Mouse (Mus musculus) MEL (cell line): ENCODE results near the gene Map3k1. TPM values are rescaled to one million over a fixed set of nuclear protein-coding genes. Genes with fewer than 3 reads are reported as not detected.

Source experiments
- DNase-seq: peaks from one replicate; pipeline ENCODE4 v3.0.0; 2011; ENCODE audit warnings: low read depth, low spot score
- H3K27ac ChIP-seq: 2 replicates; pipeline ENCODE4 v1.5.1; 2012; ENCODE audit warnings: low read depth, mild to moderate bottlenecking, control low read depth, low read length, moderate library complexity; ENCODE audit not compliant: control insufficient read depth
- H3K27me3 ChIP-seq, 2 experiments: fragments of 150-350 bp in 1 of 2; sonication (generic) in 1 of 2; 2 replicates each; pipeline ENCODE4 v1.6.1; 2012; ENCODE audit warnings: low read length in 2 of 2, mild to moderate bottlenecking in 2 of 2, improper control_type of control experiment in 1 of 2, moderate library complexity in 1 of 2; ENCODE audit not compliant: insufficient read depth in 2 of 2, control insufficient read depth in 1 of 2
- H3K36me3 ChIP-seq, 2 experiments: 2 replicates each; pipeline ENCODE4 v1.6.1; 2012 to 2014; ENCODE audit warnings: low read length in 2 of 2, improper control_type of control experiment in 1 of 2, inconsistent platforms in 1 of 2, mild to moderate bottlenecking in 1 of 2; ENCODE audit not compliant: insufficient read depth in 2 of 2, control insufficient read depth in 1 of 2
- H3K4me1 ChIP-seq, 2 experiments: fragments of 150-350 bp in 1 of 2; sonication (generic) in 1 of 2; 2 replicates each; pipeline ENCODE4 v1.6.1; 2012; ENCODE audit warnings: low read length in 2 of 2, improper control_type of control experiment in 1 of 2, mild to moderate bottlenecking in 1 of 2; ENCODE audit not compliant: insufficient read depth in 2 of 2, control insufficient read depth in 1 of 2
- H3K4me3 ChIP-seq, 2 experiments: fragments of 150-350 bp in 1 of 2; sonication (generic) in 1 of 2; 2 replicates each; pipeline ENCODE4 v1.5.1; 2012; ENCODE audit warnings: low read depth in 2 of 2, low read length in 2 of 2, mild to moderate bottlenecking in 2 of 2, moderate library complexity in 2 of 2, control low read depth in 1 of 2, improper control_type of control experiment in 1 of 2; ENCODE audit not compliant: control insufficient read depth in 1 of 2, insufficient read depth in 1 of 2
- H3K79me2 ChIP-seq: 2 replicates; pipeline ENCODE4 v1.6.1; 2012; ENCODE audit warnings: mild to moderate bottlenecking, low read length, moderate library complexity; ENCODE audit not compliant: control insufficient read depth, poor library complexity, insufficient read depth
- H3K9ac ChIP-seq: 2 replicates; pipeline ENCODE4 v1.6.1; 2012; ENCODE audit warnings: low read depth, mild to moderate bottlenecking, control low read depth, low read length, moderate library complexity; ENCODE audit not compliant: control insufficient read depth, poor library complexity, severe bottlenecking
- H3K9me3 ChIP-seq: fragments of 150-350 bp; sonication (generic); replicated peaks from 2 replicates; pipeline ENCODE4 v1.6.1; 2012; ENCODE audit warnings: mild to moderate bottlenecking, low read length, improper control_type of control experiment, moderate library complexity; ENCODE audit not compliant: insufficient read depth
- BHLHE40 ChIP-seq: IDR thresholded peaks from 2 replicates; pipeline ENCODE4 v1.6.1; 2012; ENCODE audit warnings: low read depth, mild to moderate bottlenecking, inconsistent platforms, low read length, improper control_type of control experiment, borderline replicate concordance
- CHD1 ChIP-seq: IDR thresholded peaks from 2 replicates; pipeline ENCODE4 v1.6.1; 2012; ENCODE audit warnings: low read depth, mild to moderate bottlenecking, inconsistent platforms, low read length, improper control_type of control experiment
- CHD2 ChIP-seq: IDR thresholded peaks from 2 replicates; pipeline ENCODE4 v1.6.1; 2011; ENCODE audit warnings: low read length, improper control_type of control experiment
- CTCF ChIP-seq, 3 experiments: IDR thresholded peaks in 2 of 3; conservative IDR thresholded peaks in 1 of 3; 2 replicates each; pipeline ENCODE4 v1.5.1; 2011 to 2012; ENCODE audit warnings: low read length in 3 of 3, low read depth in 2 of 3, mild to moderate bottlenecking in 2 of 3, improper control_type of control experiment in 1 of 3, inconsistent platforms in 1 of 3, mixed read lengths in 1 of 3, moderate library complexity in 1 of 3; ENCODE audit not compliant: control insufficient read depth in 1 of 3, insufficient read depth in 1 of 3, poor library complexity in 1 of 3, severe bottlenecking in 1 of 3
- EP300 ChIP-seq, 2 experiments: IDR thresholded peaks; 2 replicates each; pipeline ENCODE4 v1.6.1; 2011; ENCODE audit warnings: improper control_type of control experiment in 2 of 2, low read length in 2 of 2, low read depth in 1 of 2, mild to moderate bottlenecking in 1 of 2
- ETS1 ChIP-seq: IDR thresholded peaks from 2 replicates; pipeline ENCODE4 v1.6.1; 2012; ENCODE audit warnings: low read depth, mild to moderate bottlenecking, inconsistent platforms, low read length, improper control_type of control experiment, moderate library complexity
- GABPA ChIP-seq: IDR thresholded peaks from 2 replicates; pipeline ENCODE4 v1.6.1; 2012; ENCODE audit warnings: low read depth, mild to moderate bottlenecking, inconsistent platforms, low read length, improper control_type of control experiment, moderate library complexity
- JUND ChIP-seq: IDR thresholded peaks from 2 replicates; pipeline ENCODE4 v1.6.1; 2011; ENCODE audit warnings: low read depth, mild to moderate bottlenecking, improper control_type of control experiment, low read length
- MAFK ChIP-seq: IDR thresholded peaks from 2 replicates; pipeline ENCODE4 v1.6.1; 2011; ENCODE audit warnings: low read depth, mild to moderate bottlenecking, low read length, improper control_type of control experiment, borderline replicate concordance
- MAZ ChIP-seq: IDR thresholded peaks from 2 replicates; pipeline ENCODE4 v1.6.1; 2012; ENCODE audit warnings: low read depth, mild to moderate bottlenecking, inconsistent platforms, low read length, improper control_type of control experiment
- MEF2A ChIP-seq: IDR thresholded peaks from 2 replicates; pipeline ENCODE4 v1.6.1; 2014; ENCODE audit warnings: low read depth, mild to moderate bottlenecking, inconsistent platforms, low read length, improper control_type of control experiment; ENCODE audit not compliant: poor library complexity, insufficient replicate concordance, severe bottlenecking; ENCODE audit errors: extremely low read depth
- MYC ChIP-seq: IDR thresholded peaks from 2 replicates; pipeline ENCODE4 v1.6.1; 2011; ENCODE audit warnings: low read depth, mild to moderate bottlenecking, low read length, improper control_type of control experiment, moderate library complexity
- NELFE ChIP-seq: IDR thresholded peaks from 2 replicates; pipeline ENCODE4 v1.6.1; 2011; ENCODE audit warnings: low read depth, low read length, improper control_type of control experiment
- POLR2A ChIP-seq, 2 experiments: IDR thresholded peaks; 2 replicates each; pipeline ENCODE4 v1.6.1; 2011 to 2012; ENCODE audit warnings: low read length in 2 of 2, mild to moderate bottlenecking in 2 of 2, control low read depth in 1 of 2, improper control_type of control experiment in 1 of 2, low read depth in 1 of 2, moderate library complexity in 1 of 2; ENCODE audit not compliant: control insufficient read depth in 1 of 2, insufficient read depth in 1 of 2, poor library complexity in 1 of 2
- POLR2AphosphoS5 ChIP-seq: IDR thresholded peaks from 2 replicates; pipeline ENCODE4 v1.6.1; 2012; ENCODE audit warnings: low read depth, borderline replicate concordance, mild to moderate bottlenecking, inconsistent platforms, low read length, moderate library complexity, mixed read lengths
- RCOR1 ChIP-seq: IDR thresholded peaks from 2 replicates; pipeline ENCODE4 v1.6.1; 2012; ENCODE audit warnings: low read depth, mild to moderate bottlenecking, inconsistent platforms, low read length, improper control_type of control experiment
- SIN3A ChIP-seq: IDR thresholded peaks from 2 replicates; pipeline ENCODE4 v1.6.1; 2012; ENCODE audit warnings: low read length, improper control_type of control experiment, inconsistent platforms
- SMC3 ChIP-seq: IDR thresholded peaks from 2 replicates; pipeline ENCODE4 v1.6.1; 2011; ENCODE audit warnings: low read depth, low read length, improper control_type of control experiment
- TAL1 ChIP-seq: IDR thresholded peaks from 2 replicates; pipeline ENCODE4 v1.6.1; 2012; ENCODE audit warnings: mild to moderate bottlenecking, inconsistent platforms, low read length, moderate library complexity, mixed read lengths
- TCF12 ChIP-seq: IDR thresholded peaks from 2 replicates; pipeline ENCODE4 v1.6.1; 2014; ENCODE audit warnings: low read depth, mild to moderate bottlenecking, inconsistent platforms, low read length, improper control_type of control experiment, moderate library complexity
- USF1 ChIP-seq: IDR thresholded peaks from 2 replicates; pipeline ENCODE4 v1.6.1; 2014; ENCODE audit warnings: low read depth, mild to moderate bottlenecking, inconsistent platforms, low read length, improper control_type of control experiment, moderate library complexity
- USF2 ChIP-seq, 2 experiments: IDR thresholded peaks; 2 replicates each; pipeline ENCODE4 v1.6.1; 2011 to 2012; ENCODE audit warnings: improper control_type of control experiment in 2 of 2, low read length in 2 of 2, borderline replicate concordance in 1 of 2, inconsistent platforms in 1 of 2, low read depth in 1 of 2, mild to moderate bottlenecking in 1 of 2; ENCODE audit not compliant: insufficient read depth in 1 of 2
- ZKSCAN1 ChIP-seq: IDR thresholded peaks from 2 replicates; pipeline ENCODE4 v1.6.1; 2012; ENCODE audit warnings: low read depth, mild to moderate bottlenecking, inconsistent platforms, low read length, improper control_type of control experiment, moderate library complexity
- ZMIZ1 ChIP-seq: IDR thresholded peaks from 2 replicates; pipeline ENCODE4 v1.6.1; 2012; ENCODE audit warnings: low read depth, mild to moderate bottlenecking, inconsistent platforms, low read length, improper control_type of control experiment, moderate library complexity
- ZNF384 ChIP-seq: IDR thresholded peaks from 2 replicates; pipeline ENCODE4 v1.6.1; 2012; ENCODE audit warnings: low read depth, mild to moderate bottlenecking, inconsistent platforms, low read length, improper control_type of control experiment
- polyA plus RNA-seq, 2 experiments: library from polyadenylated mRNA; stranded (reverse) in 1 of 2; unstranded in 1 of 2; fragments of >175 nt in 1 of 2; fragments of >200 nt in 1 of 2; gene quantifications; 2 replicates each; pipeline versions ENCODE4 v1.2.1 to v1.2.4; 2012; ENCODE audit warnings: low replicate concordance in 2 of 2, low read depth in 1 of 2; ENCODE audit not compliant: insufficient read length in 2 of 2, insufficient read depth in 1 of 2, missing spikeins in 1 of 2
- total RNA-seq: library from RNA; depleted of rRNA; stranded (reverse); fragments of 300-350 nt; gene quantifications from 2 replicates; pipeline ENCODE4 v1.2.3, GENCODE M21; 2012

Map3k1 gene
- total and polyA plus RNA-seq, 3 experiments = 4.3 to 20.7 (median 4.4) TPM

DNA sequence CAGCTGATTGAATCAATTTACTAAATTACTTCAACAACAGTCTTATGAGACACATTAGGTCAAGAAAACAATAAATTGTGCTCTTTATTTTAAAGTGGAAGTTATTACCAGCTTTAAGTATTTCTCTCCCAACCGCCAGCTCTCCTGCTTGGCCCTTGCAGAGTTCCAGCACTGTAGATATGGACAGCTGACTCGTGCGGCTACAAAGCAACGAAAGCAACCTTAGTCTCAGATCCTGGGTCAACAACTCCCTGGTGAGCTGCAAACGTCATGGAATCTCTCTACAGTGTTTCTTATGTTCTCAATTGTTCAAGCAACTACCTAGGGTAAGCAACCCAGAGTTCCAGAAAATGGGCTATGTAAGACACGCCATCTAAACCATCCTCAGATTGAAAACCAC is 51.8 kb downstream of the Map3k1 start:
- Histone ChIP-seq H3K27me3 (no peaks in the 10 kb centered on the region), H3K79me2 (no peaks in the 10 kb centered on the region), H3K4me3 (no peak overlapping the region), H3K4me1 (no peaks in the 10 kb centered on the region), H3K27ac (no peak overlapping the region), H3K9ac (no peak overlapping the region), H3K36me3 (0 out of 4 replicates have a peak, but pooled peaks cover 0 to 2% of the 10 kb centered on the region in 2 experiments), H3K9me3 (no peaks in the 10 kb centered on the region)
- TF ChIP-seq TCF12 (no peak), CHD1 (no peak), SIN3A (no peak), ZNF384 (no peak), POLR2AphosphoS5 (no peak), EP300 (IDR thresholded peaks at IDR 0.05; ENCODE audit: low read depth in 1 of 2, low read length in 2 of 2) (no peak), RCOR1 (no peak), ZKSCAN1 (no peak)
- DNase-seq = no peak

- no peak for TF ChIP-seq POLR2A (IDR thresholded peaks at IDR 0.05; ENCODE audit: control insufficient read depth in 1 of 2, insufficient read depth in 1 of 2, low read depth in 1 of 2, low read length in 2 of 2, poor library complexity in 1 of 2)
- TF ChIP-seq SIN3A = no peak
- TF ChIP-seq MAZ = no peak
- no peak for TF ChIP-seq MAFK
- TF ChIP-seq MYC = no peak
- no peak for TF ChIP-seq CHD2
- TF ChIP-seq SMC3 = no peak
- no peak for TF ChIP-seq USF1
- TF ChIP-seq GABPA = no peak
- no peak for TF ChIP-seq ETS1
- TF ChIP-seq CTCF (IDR thresholded peaks at IDR 0.05 in 2 of 3, conservative IDR thresholded peaks at IDR 0.05 in 1 of 3; ENCODE audit: control insufficient read depth in 1 of 3, insufficient read depth in 1 of 3, low read depth in 2 of 3, low read length in 3 of 3, poor library complexity in 1 of 3, severe bottlenecking in 1 of 3) = no peak
- TF ChIP-seq NELFE = no peak
- no peak for TF ChIP-seq ZMIZ1
- no peak for TF ChIP-seq BHLHE40
- no peak for TF ChIP-seq JUND
- no peak for TF ChIP-seq MEF2A
- TF ChIP-seq USF2 (IDR thresholded peaks at IDR 0.05; ENCODE audit: borderline replicate concordance in 1 of 2, insufficient read depth in 1 of 2, low read depth in 1 of 2, low read length in 2 of 2) = no peak
- TF ChIP-seq TAL1 = no peak
- no peak for TF ChIP-seq RCOR1
- no peaks in the 10 kb centered on the region for H3K79me2 ChIP-seq
- no peaks in the 10 kb centered on the region for H3K9me3 ChIP-seq
- H3K4me3 ChIP-seq = no peak overlapping the region
- no peaks in the 10 kb centered on the region for H3K4me1 ChIP-seq
- no peak for DNase-seq
- H3K27me3 ChIP-seq = no peaks in the 10 kb centered on the region
- no peak overlapping the region for H3K9ac ChIP-seq
- 0 out of 4 replicates have a peak, but pooled peaks cover 0 to 2% of the 10 kb centered on the region in 2 experiments for H3K36me3 ChIP-seq
- no peak overlapping the region for H3K27ac ChIP-seq
These were observed 52.9 kb downstream of the Map3k1 start for GRCm38 (mm10) chr13:111755937-111756336.
